Mouse (Mus musculus) small intestine, adult 2 months (tissue): ENCODE measurements around the gene Dbp.

ENCODE experiments used
- CTCF ChIP-seq: fragments of 200-500 bp; IDR thresholded peaks from 2 replicates; pipeline ENCODE4 v1.5.1; 2012; ENCODE audit warnings: low read depth, mild to moderate bottlenecking, control low read depth, inconsistent platforms, low read length, moderate library complexity, mixed read lengths; ENCODE audit not compliant: insufficient replicate concordance, insufficient read length; ENCODE audit errors: extremely low read depth
- POLR2A ChIP-seq: fragments of 200-500 bp; IDR thresholded peaks from 2 replicates; pipeline ENCODE4 v1.6.1; 2012; ENCODE audit warnings: low read depth, mild to moderate bottlenecking, control low read depth, inconsistent platforms, low read length, moderate library complexity

- TF ChIP-seq POLR2A, result no peak
- no peak for TF ChIP-seq CTCF
Observed at GRCm38 (mm10) chr7:45693921-45694591, 10.8 kb upstream of the Dbp start, which contains the start of gene Sec1.
